Mouse (Mus musculus) stomach, embryonic 14.5 days (tissue): ENCODE results near the gene Hdac5. TPM values are rescaled to one million over a fixed set of nuclear protein-coding genes. Genes with fewer than 3 reads are reported as not detected.
A peak's percentile ranks its signal among the peaks of the same experiment; 100 is the strongest.

ENCODE experiments used
- ATAC-seq: fragments of 200-750 bp; cut with Nextera tagmentation; 2 replicates; pipeline ENCODE4 v1.8.0; 2017; ENCODE audit warnings: low read depth, moderate TSS enrichment; ENCODE audit not compliant: insufficient number of reproducible peaks, insufficient read depth, low FRiP score
- H3K27ac ChIP-seq: fragments of 300-500 bp; sonication (generic); 2 replicates; pipeline ENCODE4 v1.5.1; 2014; ENCODE audit warnings: mild to moderate bottlenecking, low read length, moderate library complexity, mixed read lengths
- H3K27me3 ChIP-seq: fragments of 300-500 bp; sonication (generic); 2 replicates; pipeline ENCODE4 v1.6.1; 2014; ENCODE audit warnings: low read length, control low read depth, mixed read lengths; ENCODE audit not compliant: control insufficient read depth, insufficient read depth
- H3K36me3 ChIP-seq: fragments of 300-500 bp; sonication (generic); 2 replicates; pipeline ENCODE4 v1.6.1; 2014; ENCODE audit warnings: mild to moderate bottlenecking, control low read depth, low read length, moderate library complexity, mixed read lengths; ENCODE audit not compliant: control insufficient read depth, insufficient read depth
- H3K4me1 ChIP-seq: fragments of 300-500 bp; sonication (generic); 2 replicates; pipeline ENCODE4 v1.6.1; 2014; ENCODE audit warnings: low read length, control low read depth, mixed read lengths; ENCODE audit not compliant: control insufficient read depth, insufficient read depth
- H3K4me2 ChIP-seq: fragments of 300-500 bp; sonication (generic); replicated peaks from 2 replicates; pipeline ENCODE4 v1.6.1; 2014; ENCODE audit warnings: low read depth, low read length, control low read depth
- H3K4me3 ChIP-seq: fragments of 300-500 bp; sonication (generic); 2 replicates; pipeline ENCODE4 v1.5.1; 2014; ENCODE audit warnings: low read depth, low read length, control low read depth
- H3K9ac ChIP-seq: fragments of 300-500 bp; sonication (generic); replicated peaks from 2 replicates; pipeline ENCODE4 v1.6.1; 2014; ENCODE audit warnings: low read depth, mild to moderate bottlenecking, control low read depth, low read length, moderate library complexity, mixed read lengths
- H3K9me3 ChIP-seq: fragments of 300-500 bp; sonication (generic); 2 replicates; pipeline ENCODE4 v1.6.1; 2016; ENCODE audit warnings: low read depth, low read length, control low read depth; ENCODE audit not compliant: control insufficient read depth
- WGBS: fragments of 180-500 bp; shearing (Covaris S2); extraction: QIAGEN DNeasy Blood & Tissue Kit; methylation state at CpG from one replicate; pipeline ENCODE4 v1.1.7; 2014; 5-methylcytosine and 5-hydroxymethylcytosine counted together
- polyA plus RNA-seq: library from polyadenylated mRNA; unstranded; fragments of >200 nt; fragmentation: Nextera tagmentation; extraction: Ambion mirVana; gene quantifications from 2 replicates; pipeline ENCODE4 v1.2.1, GENCODE M21; 2014

Gene Hdac5
- polyA plus RNA-seq, 1 experiment from 2014 or later = 46.4 TPM

DNA sequence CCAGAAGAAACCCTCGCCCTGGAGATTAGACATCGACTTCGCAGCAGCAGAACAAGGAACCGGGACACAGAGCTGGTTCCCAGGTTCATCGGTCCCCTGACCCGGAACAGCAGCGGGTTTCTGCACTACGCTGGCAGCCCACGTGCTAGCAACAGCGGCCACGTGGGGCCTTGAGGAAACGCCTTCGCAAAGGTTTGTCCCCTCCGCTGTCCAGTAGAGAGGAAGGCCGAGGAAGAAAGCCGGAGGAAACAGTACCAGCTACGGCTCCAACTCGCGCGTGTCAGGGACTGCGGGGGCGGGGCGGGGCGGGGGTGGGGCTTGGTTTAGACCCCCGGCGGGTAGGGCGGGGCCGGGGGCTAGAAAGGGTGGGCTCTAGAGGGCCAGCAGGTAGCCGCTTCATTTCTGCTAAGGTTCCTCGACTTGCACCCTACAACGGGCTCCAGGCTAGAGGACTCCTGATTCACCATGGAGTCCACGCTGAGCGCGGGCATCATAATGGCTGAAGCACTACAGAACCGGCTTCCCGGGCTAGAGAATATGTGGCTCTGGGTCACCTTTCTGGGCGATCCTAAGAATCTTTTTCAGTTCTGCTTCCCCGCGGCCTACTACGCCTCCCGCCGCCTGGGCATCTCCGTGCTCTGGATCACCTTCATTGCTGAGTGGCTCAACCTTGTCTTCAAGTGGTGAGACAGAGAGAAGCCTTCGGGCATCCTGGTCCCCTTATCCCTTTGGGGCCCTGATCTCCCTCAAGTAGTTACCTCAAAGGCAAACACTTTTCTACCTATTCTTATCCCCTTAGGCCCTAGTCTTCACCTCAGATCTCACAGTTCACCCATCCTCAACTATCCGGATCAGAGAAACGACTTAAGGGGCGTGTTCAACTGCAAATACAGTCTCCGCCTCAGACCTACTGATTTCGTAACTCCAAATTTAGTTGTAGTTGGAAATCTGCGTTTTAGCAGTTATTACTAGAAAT is 40.2 kb downstream of the Hdac5 start, which contains the start of gene G6pc3:
Gene G6pc3, plus strand, starts transcription at position 160 of the 976 bp plus-strand sequence.
- Histone ChIP-seq H3K27ac (peak within 1 kb of the TSS; percentile 45; the same call in 1 of the 2 replicates), H3K4me3 (peak within 1 kb of the TSS; percentile 64), H3K36me3 (peaks cover 15% of the 10 kb centered on the region), H3K9me3 (no peaks in the 10 kb centered on the region), H3K4me1 (peaks cover 9% of the 10 kb centered on the region; the same call in 1 of the 2 replicates), H3K9ac (peak within 1 kb of the TSS; percentile 18), H3K27me3 (no peaks in the 10 kb centered on the region), H3K4me2 (peak within 1 kb of the TSS; percentile 72)
- peak; percentile 85 for ATAC-seq
- WGBS = 1% methylated on average over 50 of the region's 50 CpGs

DNA sequence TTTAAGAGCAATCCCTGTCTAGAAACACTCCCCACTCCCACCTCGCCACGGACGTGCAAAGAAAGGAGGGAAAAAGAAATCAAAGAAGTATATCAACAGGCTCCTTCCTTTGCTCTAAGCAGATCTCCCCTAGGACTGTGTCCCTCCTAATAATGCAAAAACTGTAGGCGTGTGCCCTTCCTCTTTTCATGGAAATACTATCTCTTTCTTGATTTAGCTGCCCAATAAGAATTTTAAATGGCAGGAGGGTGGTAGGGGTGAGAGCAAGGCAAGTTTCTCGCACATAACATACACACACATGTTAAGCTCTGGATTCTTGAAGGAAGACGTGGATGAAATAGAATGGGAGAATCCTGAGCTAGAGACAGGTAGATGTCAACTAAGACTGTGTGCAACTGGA is 41.0 kb downstream of the Hdac5 start:
- H3K4me2 ChIP-seq = peak overlapping the region; percentile 72
- no peak overlapping the region for H3K9ac ChIP-seq
- H3K27me3 ChIP-seq = no peaks in the 10 kb centered on the region
- peaks cover 8% of the 10 kb centered on the region for H3K36me3 ChIP-seq
- no peak for ATAC-seq
- peak overlapping the region; percentile 64 for H3K4me3 ChIP-seq
- peaks cover 9% of the 10 kb centered on the region; the same call in 1 of the 2 replicates for H3K4me1 ChIP-seq
- H3K9me3 ChIP-seq = no peaks in the 10 kb centered on the region
- WGBS = 62% methylated on average over 6 of the region's 6 CpGs
- H3K27ac ChIP-seq = peak overlapping the region; percentile 28; the same call in 1 of the 2 replicates

DNA sequence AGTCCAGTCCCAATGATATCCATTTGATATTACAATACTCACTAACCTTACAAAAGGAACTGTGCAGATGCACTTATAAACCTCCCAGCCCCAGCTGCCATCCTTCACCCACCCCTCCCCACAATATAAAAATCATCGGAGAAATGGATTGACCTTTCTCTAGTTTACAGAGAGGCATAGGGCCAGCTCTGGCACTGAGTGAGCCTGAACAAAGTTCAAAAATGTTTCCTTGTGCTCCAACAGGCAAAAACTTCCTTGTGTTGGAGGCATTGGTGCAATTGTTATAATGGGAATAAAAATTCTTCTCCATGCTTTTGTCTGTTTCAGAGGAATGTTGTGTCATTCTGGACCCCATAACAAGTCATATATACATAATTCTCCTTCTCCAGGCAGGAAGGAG is 43.7 kb downstream of the Hdac5 start:
- H3K27me3 ChIP-seq = no peaks in the 10 kb centered on the region
- no peaks in the 10 kb centered on the region for H3K9me3 ChIP-seq
- H3K4me3 ChIP-seq = no peak overlapping the region
- H3K27ac ChIP-seq = no peak overlapping the region
- 70% methylated on average over 1 of the region's 1 CpGs for WGBS
- H3K36me3 ChIP-seq = peaks cover 13% of the 10 kb centered on the region; the same call in 1 of the 2 replicates
- ATAC-seq = no peak
- no peak overlapping the region for H3K9ac ChIP-seq
- no peak overlapping the region for H3K4me2 ChIP-seq
- peaks cover 16% of the 10 kb centered on the region; the same call in 1 of the 2 replicates for H3K4me1 ChIP-seq

DNA sequence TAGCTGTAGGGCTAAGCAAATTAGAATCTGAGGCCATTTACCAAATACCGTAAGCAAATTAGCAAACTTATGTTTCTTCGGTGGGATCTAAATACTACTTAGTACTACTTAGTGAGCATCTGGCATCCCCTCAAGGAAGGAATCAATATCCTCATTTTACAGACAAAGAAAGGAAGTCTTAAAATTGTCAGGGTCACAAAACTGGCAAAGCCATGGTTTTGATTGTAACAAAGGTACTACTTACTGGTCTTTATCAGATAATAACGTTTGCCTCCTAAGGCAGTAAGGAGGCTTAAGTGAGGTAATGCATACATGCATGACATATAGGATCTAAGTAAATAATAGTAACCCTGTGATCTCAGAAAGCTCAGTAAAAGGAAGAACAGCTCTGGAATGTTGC is 44.3 kb downstream of the Hdac5 start:
- Histone ChIP-seq H3K4me1 (peaks cover 14% of the 10 kb centered on the region; the same call in 1 of the 2 replicates), H3K27ac (peak overlapping the region; percentile 95; the same call in 1 of the 2 replicates), H3K9ac (peak overlapping the region; percentile 94; the same call in 1 of the 2 replicates), H3K9me3 (no peaks in the 10 kb centered on the region), H3K36me3 (peaks cover 17% of the 10 kb centered on the region; the same call in 1 of the 2 replicates), H3K4me3 (peak overlapping the region; percentile 93), H3K27me3 (no peaks in the 10 kb centered on the region), H3K4me2 (peak overlapping the region; percentile 39)
- 47% methylated on average over 3 of the region's 3 CpGs for WGBS
- no peak for ATAC-seq

DNA sequence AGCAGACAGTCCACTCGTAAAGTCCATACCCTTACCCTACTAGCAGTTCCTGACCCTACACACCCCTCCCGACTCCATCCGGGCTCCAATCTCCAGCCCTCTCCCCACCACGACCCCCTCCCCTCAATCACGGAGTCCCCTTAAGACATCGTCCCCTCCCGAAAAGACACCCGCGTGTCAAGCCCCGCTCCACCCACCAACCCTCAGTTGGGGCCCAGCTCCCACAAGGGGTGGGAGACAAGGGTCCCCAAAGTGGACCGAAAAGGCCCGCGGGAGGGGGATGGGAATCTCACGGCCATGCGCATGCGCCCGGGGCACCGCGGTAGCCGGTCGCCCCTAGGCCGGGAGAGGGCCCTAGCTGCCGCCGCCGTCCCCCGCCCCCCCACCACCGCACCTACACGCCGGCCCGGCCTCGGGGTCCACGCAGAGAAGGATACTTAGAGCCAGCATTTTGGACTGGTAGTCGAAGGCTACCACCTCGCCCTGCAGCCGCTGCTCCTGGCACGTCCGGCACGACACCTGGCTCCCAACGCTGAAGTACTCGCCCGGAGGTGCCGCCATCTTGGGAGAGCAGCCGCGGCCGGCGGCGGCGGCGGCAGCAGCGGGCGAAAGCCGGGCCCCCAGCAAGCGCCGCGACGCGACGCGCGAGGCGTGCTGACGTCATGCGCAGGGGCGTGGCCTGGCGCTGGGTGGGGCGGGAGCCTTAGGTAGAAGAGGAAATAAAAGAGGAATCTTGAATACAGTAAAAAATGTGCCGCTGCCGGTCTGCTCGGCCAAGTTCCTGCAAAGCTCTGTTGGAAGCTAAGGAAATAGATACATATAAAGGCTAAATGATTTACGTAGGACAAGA is 45.1 kb downstream of the Hdac5 start, which contains the start of gene Lsm12:
Gene Lsm12, minus strand, starts transcription at position 651 of the 850 bp plus-strand sequence.
- H3K4me3 ChIP-seq = peak within 1 kb of the TSS; percentile 93
- peak within 1 kb of the TSS; percentile 94 for H3K9ac ChIP-seq
- H3K27ac ChIP-seq = peak within 1 kb of the TSS; percentile 95
- H3K36me3 ChIP-seq = peaks cover 21% of the 10 kb centered on the region; the same call in 1 of the 2 replicates
- ATAC-seq = peak; percentile 84
- no peaks in the 10 kb centered on the region for H3K27me3 ChIP-seq
- WGBS = under 1% methylated on average over 69 of the region's 70 CpGs
- peaks cover 11% of the 10 kb centered on the region; the same call in 1 of the 2 replicates for H3K4me1 ChIP-seq
- no peaks in the 10 kb centered on the region for H3K9me3 ChIP-seq
- peak within 1 kb of the TSS; percentile 54 for H3K4me2 ChIP-seq

DNA sequence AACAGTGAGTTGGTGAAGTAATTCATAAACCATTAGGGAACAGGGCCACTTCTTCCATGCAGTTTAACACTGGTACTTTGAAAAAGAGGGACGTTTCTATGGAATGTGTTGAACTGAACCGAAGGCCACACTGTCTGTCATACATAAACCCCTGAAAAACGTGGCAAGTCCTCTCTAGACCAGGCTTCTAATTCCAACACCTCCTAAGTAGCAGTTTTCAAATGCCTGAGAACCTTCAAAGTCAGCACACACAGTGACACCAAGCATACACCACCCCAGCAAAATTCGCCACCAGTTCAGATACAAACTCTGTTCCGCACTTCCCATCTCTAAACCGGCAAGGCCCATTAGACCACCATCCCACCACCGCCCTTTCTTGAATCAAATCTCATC is 45.7 kb downstream of the Hdac5 start:
- Histone ChIP-seq H3K9me3 (no peaks in the 10 kb centered on the region), H3K4me3 (peak overlapping the region; percentile 93), H3K27ac (peak overlapping the region; percentile 95; the same call in 1 of the 2 replicates), H3K36me3 (peaks cover 22% of the 10 kb centered on the region), H3K27me3 (no peaks in the 10 kb centered on the region), H3K4me1 (peaks cover 11% of the 10 kb centered on the region; the same call in 1 of the 2 replicates), H3K9ac (peak overlapping the region; percentile 94), H3K4me2 (peak overlapping the region; percentile 54)
- ATAC-seq = no peak
- 3% methylated on average over 7 of the region's 7 CpGs for WGBS

DNA sequence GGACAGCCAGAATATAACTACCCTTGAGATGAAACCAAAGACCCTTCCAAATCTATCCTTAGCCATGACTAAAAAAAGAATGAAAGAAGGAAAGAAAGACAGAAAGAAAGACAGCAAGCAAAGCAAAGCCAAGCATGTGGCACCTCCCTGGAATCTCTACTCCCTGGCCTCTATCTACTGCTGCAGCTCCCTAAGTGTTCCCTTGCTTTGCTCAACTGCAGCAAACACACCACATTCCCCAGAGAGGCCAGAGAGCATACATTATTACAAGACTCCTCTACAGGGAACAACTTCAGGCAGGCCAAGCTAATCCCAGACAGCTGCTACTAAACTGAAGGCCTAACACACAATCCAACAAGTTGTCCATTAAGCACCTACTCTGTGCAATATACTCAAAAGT is 50.1 kb downstream of the Hdac5 start:
- Histone ChIP-seq H3K4me1 (peaks cover 7% of the 10 kb centered on the region; the same call in 1 of the 2 replicates), H3K27me3 (no peaks in the 10 kb centered on the region), H3K36me3 (peaks cover 47% of the 10 kb centered on the region), H3K9me3 (no peaks in the 10 kb centered on the region), H3K27ac (no peak overlapping the region), H3K9ac (no peak overlapping the region), H3K4me2 (no peak overlapping the region), H3K4me3 (no peak overlapping the region)
- no peak for ATAC-seq

DNA sequence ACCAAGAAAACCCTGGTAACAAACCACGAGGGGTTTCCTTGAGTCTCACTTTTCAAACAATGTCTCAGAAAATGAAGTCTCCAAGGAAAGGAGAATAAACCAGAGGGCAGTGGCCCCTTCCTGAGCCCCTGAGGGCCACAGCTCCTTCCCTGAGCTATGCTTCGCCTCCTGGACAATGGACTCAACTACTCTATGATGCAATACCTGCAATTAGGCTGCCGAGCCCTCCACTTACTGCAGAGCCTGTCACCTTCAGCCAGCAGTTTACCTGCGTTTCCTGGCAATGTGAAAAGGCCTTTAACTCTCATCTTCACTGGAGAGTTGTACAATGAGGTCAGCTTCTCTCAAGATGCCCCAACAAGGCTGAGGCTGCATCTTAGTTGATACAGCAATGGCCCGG is 61.3 kb downstream of the Hdac5 start:
- Histone ChIP-seq H3K9me3 (no peaks in the 10 kb centered on the region), H3K4me1 (no peaks in the 10 kb centered on the region), H3K9ac (no peak overlapping the region), H3K36me3 (peaks cover 54% of the 10 kb centered on the region), H3K4me2 (no peak overlapping the region), H3K4me3 (no peak overlapping the region), H3K27me3 (no peaks in the 10 kb centered on the region), H3K27ac (no peak overlapping the region)
- 92% methylated on average over 5 of the region's 5 CpGs for WGBS
- ATAC-seq = no peak
